Mouse (Mus musculus) spleen, postnatal 10 days (tissue): ENCODE measurements around the gene Stoml1.

ENCODE experiments used
- DNase-seq, 2 experiments: peaks; one replicate each; pipeline ENCODE4 v3.0.0; 2021 to 2022; ENCODE audit warnings: low spot score in 2 of 2

Gene Stoml1

GRCm38 (mm10) chr9:58272068-58272541 lies 19.1 kb downstream of the Stoml1 start:
- no peak for DNase-seq

DNA sequence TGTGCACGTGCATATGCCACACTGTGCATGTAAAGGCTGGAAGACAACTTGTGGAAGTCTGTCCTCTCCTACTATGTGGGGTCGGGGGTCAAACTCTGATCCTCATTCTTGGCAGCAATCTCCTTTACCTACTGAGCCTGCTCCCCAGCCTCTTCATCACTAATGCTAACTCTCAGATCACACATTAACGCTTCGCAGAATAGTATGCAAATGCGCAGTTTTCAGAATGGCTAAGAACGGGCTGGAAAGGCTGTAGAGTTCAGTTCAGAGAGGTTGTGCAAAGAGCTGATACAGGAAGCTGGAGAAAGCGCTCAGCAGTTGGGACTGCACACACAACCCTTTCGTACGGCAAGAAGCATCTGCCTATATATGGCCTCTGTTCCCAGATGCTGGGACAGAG lies 19.9 kb downstream of the Stoml1 start:
- DNase-seq, result peak in 1 of 2 experiments; percentile 33

- DNase-seq, result no peak
Observed at GRCm38 (mm10) chr9:58274101-58274604, 21.2 kb downstream of the Stoml1 start.

- DNase-seq, result no peak
Observed at GRCm38 (mm10) chr9:58274626-58275025, 21.7 kb downstream of the Stoml1 start.

GRCm38 (mm10) chr9:58275115-58275774 lies 22.3 kb downstream of the Stoml1 start:
- DNase-seq, result peak in 1 of 2 experiments; percentile 52

GRCm38 (mm10) chr9:58275797-58276196 lies 22.8 kb downstream of the Stoml1 start:
- DNase-seq, result no peak

DNA sequence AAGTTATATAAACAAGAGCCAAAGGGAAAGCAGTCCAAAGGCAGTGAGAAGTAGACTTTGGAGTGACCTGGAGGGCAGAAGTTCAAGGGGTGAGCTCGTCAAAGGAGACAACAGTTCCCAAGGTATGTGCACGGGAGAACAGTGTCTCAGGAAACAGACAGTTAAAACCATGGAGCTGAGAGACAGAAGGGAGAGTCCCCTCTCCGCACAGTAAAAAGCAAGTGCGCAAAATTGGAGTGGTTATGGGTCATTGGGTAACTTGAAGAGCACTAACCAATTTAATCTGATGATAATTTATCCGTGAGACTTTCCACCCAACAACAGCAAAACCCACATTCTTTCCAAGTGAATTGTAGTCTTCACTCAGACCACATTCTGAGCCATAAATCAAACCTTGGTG lies 23.4 kb downstream of the Stoml1 start:
- DNase-seq, result no peak

DNA sequence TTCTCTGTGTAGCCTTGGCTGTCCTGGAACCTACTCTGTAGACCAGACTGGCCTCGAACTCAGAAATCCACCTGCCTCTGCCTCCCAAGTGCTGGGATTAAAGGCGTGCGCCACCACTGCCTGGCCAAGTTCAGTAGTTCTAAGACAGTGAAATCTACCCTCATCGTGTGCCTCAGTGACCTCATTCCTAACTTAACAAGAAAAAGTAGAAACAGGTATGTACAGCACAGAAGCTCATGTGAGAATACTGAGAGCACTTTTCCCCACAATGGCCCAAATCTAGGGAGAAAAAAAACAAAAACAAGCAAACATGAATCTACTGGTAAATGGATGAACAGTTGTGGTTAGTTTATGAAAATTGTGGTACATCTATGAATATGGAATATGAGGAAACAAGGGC lies 25.3 kb downstream of the Stoml1 start:
- no peak for DNase-seq

GRCm38 (mm10) chr9:58278821-58279723 lies 26.1 kb downstream of the Stoml1 start:
- DNase-seq, result no peak

DNA sequence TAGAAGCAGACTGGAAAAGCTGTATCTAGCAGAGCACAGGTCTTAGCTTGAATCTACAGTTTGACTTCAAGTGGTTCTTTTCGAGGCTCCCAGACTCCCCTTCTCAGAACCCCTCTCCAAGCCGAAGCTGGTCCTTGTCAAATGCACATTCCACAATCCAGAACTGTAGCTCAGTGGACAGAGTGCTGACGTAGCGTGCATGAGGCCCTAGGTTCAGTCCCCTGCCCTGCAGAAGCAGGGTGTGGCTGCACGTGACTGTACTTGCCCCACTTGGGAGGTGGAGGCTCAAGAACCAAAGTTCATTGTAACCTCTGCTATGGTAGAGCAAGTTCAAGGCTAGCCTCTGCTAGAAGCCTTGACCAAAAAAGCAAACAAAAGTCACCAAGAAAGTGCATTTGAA lies 26.8 kb downstream of the Stoml1 start:
- DNase-seq, result no peak

GRCm38 (mm10) chr9:58280259-58281109 lies 27.5 kb downstream of the Stoml1 start:
- peak; percentile 45 to 66 for DNase-seq

DNA sequence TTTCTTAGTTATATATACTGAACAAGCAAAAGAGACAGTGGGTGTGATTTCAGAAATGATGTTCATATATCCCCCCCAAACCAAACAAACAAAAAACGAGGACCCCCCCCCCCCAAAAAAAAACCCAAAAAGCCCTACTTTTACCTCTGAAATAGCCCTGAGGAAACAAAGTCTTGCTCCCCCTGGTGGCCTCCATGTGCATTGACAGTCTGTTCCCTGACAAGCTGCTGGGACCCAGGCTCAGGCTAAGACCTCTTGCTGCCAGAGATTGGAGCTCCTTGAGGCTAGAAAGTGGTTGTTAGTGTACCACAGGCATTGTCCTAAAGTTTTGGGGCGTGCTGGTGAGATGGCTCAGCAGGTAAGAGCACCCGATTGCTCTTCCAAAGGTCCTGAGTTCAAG lies 28.6 kb downstream of the Stoml1 start:
- DNase-seq, result peak; percentile 54 to 76

DNA sequence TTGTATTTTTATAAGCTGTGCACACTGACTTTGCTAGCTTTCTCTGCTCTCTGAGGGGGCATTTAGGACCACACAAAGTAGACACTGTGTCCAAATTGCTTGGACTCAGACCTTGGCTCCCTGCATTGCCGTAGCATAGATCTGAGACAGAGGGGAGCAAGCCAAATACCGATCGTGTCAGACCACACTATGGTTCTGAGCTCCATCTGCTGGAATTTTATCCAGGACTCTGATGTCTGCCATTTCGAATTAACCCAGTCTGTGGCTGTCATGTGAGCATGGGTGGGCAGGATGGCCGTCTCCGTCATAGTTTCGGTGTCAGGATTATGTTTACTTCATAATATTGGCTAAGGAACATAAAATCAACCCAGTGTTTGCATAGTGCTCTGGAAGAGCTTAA lies 30.5 kb downstream of the Stoml1 start:
- no peak for DNase-seq

- DNase-seq, result no peak
Observed at GRCm38 (mm10) chr9:58289090-58289489, 36.1 kb downstream of the Stoml1 start.

DNA sequence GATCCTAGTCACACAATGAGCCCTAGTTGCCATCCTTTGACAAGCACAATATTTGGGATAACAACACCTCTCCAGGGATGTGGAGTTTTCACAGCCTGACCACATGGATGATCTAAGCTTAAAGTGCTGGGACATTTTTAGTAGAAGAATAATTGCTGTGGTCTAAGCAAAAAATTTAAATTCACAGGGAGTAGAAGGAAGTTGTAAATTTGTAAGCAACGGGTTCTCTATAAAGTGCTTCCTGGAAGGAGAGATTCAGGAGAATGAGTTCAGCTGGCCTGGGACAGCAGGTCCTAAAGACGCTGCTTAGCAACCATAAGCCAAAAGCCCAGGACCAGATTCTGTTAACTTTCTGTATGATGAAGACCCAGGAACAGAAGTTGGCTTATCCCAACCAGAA lies 36.9 kb downstream of the Stoml1 start:
- DNase-seq, result no peak

DNA sequence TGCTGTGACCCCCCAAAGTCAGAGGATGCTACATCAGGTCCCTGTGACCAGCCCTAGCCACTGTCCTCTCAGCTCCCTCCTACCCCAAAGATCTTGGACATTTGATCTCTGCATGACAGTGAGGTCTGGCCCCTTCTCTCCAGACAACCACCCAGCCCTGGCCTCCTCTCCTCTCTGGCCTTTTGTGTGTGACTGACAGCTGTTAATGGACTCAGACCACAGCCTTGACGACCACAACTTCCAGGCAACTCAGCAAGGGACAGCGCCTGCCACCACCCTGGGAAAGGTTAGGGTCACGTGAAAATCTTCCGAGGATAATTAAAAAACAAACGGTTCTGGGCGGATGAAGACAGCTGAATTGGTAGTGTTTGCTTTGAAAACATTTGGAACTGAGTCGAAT lies 41.6 kb downstream of the Stoml1 start:
- DNase-seq, result no peak

GRCm38 (mm10) chr9:58295345-58295744 lies 42.4 kb downstream of the Stoml1 start:
- no peak for DNase-seq

GRCm38 (mm10) chr9:58295766-58296361 lies 42.9 kb downstream of the Stoml1 start:
- peak in 1 of 2 experiments; percentile 20 for DNase-seq

GRCm38 (mm10) chr9:58297065-58297464 lies 44.1 kb downstream of the Stoml1 start:
- DNase-seq, result no peak

- no peak for DNase-seq
Observed at GRCm38 (mm10) chr9:58297961-58298477, 45.1 kb downstream of the Stoml1 start.

GRCm38 (mm10) chr9:58299356-58299799 lies 46.4 kb downstream of the Stoml1 start:
- no peak for DNase-seq
